Mouse (Mus musculus) cerebellum, adult 9-10 months (tissue): ENCODE measurements around the gene Olfr9.
"Not testable (repeated sequence)": the region's sequence is repeated elsewhere in the genome, so short reads cannot be mapped to it uniquely, and the experiment has no call there.

Source experiments
- DNase-seq: peaks from one replicate; pipeline ENCODE4 v3.0.0; 2022

Olfr9 gene

GRCm38 (mm10) chr10:128989131-128989530 lies at the start of gene Olfr9:
TSS of gene Olfr9 (plus strand) at chr10:128989431.
- DNase-seq, result not testable (repeated sequence)

GRCm38 (mm10) chr10:128940475-128941061 lies 48.7 kb upstream of the Olfr9 start:
- DNase-seq, result no peak

GRCm38 (mm10) chr10:128945675-128946074 lies 43.6 kb upstream of the Olfr9 start:
- DNase-seq, result peak; percentile 67

DNA sequence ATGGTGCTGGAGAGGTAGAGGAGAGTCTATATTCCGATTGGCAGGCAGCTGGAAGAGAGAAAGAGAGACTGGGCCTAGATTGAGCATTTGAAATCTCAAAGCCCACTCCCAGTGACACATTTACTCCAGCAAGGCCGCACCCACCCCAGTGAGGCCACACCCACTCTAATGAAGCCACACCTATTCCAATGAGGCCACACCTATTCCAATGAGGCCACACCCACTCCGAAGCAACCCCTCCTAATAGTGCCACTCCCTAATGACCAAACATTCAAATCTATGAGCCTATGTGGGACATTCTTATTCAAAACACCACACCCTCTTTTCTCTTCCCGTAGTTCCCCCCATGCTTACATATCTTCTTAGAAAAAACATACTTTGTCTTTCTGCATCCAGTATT lies 41.7 kb upstream of the Olfr9 start:
- no peak for DNase-seq

- DNase-seq, result no peak
These were observed 38.9 kb upstream of the Olfr9 start for GRCm38 (mm10) chr10:128950208-128950887.

GRCm38 (mm10) chr10:128958340-128958739 lies 30.9 kb upstream of the Olfr9 start:
- no peak for DNase-seq

GRCm38 (mm10) chr10:128960142-128960541 lies 29.1 kb upstream of the Olfr9 start:
- no peak for DNase-seq

GRCm38 (mm10) chr10:128960590-128961584 lies 28.3 kb upstream of the Olfr9 start, which contains the start of gene Mettl7b:
TSS of gene Mettl7b (minus strand) at chr10:128960988.
- no peak for DNase-seq

DNA sequence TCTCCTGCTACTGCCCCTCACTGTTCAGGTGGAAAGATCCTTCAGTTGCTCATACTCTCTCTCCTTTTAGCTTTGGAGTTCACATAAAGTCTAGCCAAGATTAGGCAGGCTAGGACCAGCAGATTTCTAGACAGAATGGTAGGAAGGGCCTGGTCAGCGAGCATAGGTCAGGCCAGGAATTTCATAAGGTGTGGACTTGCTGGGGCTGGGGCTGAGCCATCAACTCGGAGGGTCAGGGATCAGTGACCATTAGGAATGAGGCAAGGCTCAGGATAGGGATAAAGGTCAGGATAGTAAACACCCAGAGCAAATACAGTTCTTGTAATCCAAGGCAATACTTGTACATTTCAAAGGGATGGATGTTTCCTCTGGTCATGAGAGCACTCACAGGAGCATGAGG lies 24.3 kb upstream of the Olfr9 start:
- no peak for DNase-seq

GRCm38 (mm10) chr10:128965871-128966270 lies 23.4 kb upstream of the Olfr9 start:
- no peak for DNase-seq

DNA sequence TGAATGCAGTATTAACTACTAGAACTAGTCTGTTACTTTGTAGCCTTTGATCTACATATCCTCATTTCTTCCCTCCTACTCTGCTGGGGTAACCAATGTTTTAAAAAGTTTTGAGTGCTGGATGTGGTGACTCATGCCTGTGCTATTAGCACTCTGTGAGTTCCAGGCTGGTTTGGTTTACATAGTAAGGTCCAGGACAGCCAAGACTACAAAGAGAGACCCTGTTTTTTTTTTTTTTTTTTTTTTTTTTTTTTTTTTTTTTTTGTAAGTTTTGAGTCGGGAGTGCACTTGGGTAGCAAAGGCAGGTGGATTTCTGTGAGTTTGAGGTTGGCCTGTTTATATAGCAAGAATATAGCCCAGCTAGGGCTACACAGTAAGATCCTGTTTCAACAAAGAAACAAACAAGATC lies 20.9 kb upstream of the Olfr9 start:
- DNase-seq, result no peak

- no peak for DNase-seq
These were observed 18.4 kb upstream of the Olfr9 start for GRCm38 (mm10) chr10:128970740-128971250.

DNA sequence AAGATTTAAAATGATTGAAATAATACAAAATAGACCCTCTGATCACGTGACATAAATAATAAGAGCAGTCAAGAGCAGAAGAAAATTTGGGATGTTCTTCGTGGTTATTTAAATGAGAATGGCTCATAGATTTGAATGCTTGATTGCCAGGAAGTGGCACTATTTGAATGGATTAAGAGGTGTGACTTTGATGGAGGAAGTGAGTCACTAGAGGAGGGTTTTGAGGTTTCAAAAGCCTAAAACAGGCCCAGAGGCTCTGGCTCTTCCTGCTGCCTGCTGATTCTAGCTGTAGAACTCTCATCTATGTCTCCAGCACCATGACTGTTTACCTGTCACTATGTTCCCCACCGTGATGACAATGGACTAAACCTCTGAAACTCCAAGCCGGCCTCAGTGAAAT lies 16.4 kb upstream of the Olfr9 start:
- DNase-seq, result no peak

GRCm38 (mm10) chr10:128976395-128976794 lies 12.8 kb upstream of the Olfr9 start:
- DNase-seq, result no peak

DNA sequence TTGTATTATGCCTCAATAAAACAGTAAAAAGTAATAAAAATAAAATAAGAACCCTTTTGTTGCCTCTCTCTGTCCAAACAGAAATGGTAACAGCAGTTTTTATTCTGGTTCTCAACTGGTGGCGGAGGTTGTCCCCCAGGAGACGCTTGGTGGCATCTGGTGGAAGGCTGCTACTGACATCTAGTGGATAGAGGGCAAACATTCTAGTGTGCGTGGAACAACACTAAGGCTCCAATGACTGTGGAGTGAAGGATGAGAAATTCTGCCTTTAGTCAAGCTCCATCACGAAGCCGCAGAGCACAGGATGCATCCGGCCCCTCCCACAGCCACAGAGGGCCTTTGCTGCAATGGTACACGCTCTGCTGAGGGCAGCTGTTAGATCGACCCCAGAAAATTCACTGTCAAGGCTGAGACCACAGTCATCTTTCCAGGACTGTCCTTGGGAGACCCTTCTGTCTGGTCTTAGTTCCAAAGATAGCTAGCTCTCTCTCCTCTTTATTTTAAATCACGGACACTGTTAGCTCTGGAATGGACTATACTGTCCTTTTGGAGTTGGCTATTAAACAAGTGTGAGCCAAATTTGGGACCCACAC lies 11.6 kb upstream of the Olfr9 start:
- peak; percentile 69 for DNase-seq

GRCm38 (mm10) chr10:128980644-128981365 lies 8.4 kb upstream of the Olfr9 start:
- DNase-seq, result no peak

DNA sequence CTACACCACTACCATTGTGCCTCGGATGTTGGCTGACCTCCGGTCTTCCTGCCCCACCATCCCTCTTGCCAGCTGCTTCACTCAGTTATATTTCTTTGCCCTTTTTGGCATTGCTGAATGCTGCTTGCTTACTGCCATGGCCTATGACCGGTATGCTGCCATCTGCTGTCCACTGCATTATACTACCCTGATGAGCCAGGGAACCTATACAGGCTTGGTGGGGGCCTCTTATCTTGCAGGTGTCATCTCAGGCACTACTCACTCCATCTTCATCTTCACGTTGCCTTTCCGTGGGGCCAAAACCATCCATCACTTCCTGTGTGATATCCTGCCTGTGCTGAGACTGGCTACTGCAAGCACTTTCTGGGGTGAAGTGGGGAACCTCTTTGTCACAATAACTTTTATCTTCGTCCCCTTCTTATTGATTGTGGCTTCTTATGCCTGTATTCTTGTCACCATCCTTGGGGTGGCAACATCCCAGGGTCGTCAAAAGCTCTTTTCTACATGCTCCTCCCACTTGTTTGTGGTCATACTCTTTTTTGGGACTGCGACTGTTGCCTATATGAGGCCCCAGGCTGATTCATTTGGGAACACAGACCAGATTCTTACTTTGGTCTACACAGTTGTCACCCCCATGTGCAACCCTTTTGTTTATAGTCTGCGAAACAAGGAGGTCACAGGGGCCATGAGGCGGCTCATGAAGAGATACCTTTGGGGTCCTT lies 1.1 kb downstream of the Olfr9 start:
- not testable (repeated sequence) for DNase-seq

GRCm38 (mm10) chr10:128990994-128991393 lies 1.8 kb downstream of the Olfr9 start:
- DNase-seq, result no peak

DNA sequence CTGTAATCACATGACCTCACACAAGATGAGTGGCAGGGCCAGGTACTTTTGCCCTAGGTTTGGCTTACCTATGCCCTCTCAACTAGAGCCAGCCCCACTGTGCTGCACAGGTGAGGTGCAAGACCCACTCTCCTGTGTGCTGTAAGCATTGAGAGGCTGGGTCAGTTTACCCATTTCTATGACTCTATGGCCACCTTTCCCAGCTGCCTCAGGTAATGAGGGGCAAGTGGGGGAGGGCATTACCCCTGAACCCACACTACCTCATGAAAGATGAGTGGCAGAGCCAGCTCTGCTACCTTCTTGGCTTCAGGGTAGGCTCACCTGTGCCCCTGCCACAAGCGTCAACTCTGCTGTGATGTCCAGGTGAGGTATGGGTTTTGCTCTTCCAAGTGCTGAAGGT lies 6.6 kb downstream of the Olfr9 start:
- DNase-seq, result no peak

DNA sequence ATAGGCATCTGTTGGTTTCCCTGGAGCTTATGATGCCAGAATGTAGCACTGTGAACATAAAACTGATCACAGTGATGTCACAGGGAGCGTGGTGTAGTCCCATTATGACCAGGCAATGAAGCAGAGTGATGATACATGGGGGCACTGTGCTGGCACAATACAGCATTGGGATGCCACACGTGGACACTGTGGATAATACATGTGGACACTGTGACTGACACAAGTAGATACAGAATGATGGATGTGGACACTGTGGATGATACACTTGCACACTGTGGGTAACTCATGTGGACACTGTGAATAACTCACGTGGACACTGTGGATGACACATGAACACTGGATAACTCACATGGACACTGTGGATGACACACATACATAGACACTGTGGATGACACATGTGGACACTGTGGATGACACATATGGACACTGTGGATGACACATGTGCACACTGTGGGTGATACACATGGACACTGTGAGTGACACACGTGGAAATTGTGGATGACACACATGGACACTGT lies 7.4 kb downstream of the Olfr9 start:
- no peak for DNase-seq
